Mouse (Mus musculus) erythroblast, adult 5-6 weeks (primary cell): Measurements from ENCODE around the gene Ak2. TPM values are rescaled to one million over a fixed set of nuclear protein-coding genes. Genes with fewer than 3 reads are reported as not detected.

Source experiments
- total RNA-seq, 2 experiments: library from RNA; stranded (forward) in 1 of 2; stranded (reverse) in 1 of 2; fragments of 150-400 nt in 1 of 2; fragments of 200-764, 138-1000 nt in 1 of 2; gene quantifications; 2 replicates each; pipeline versions ENCODE4 v1.2.3 to v1.2.4; 2015 to 2017; ENCODE audit warnings: low replicate concordance in 2 of 2

The Ak2 gene
- total RNA-seq, 2 experiments from 2014 or later = 15.4 to 28.7 TPM

Other genes with a start within 250 kb of the Ak2 start
- gene A3galt2, start 236.6 kb upstream of the Ak2 start, total RNA-seq (2015; ENCODE audit: low replicate concordance) = not detected in 2 replicates
- gene A3galt2, start 236.6 kb upstream of the Ak2 start, total RNA-seq (2017; ENCODE audit: low replicate concordance) = not detected in 2 replicates
- gene Zfp362, start 185.9 kb upstream of the Ak2 start, total RNA-seq (2015; ENCODE audit: low replicate concordance) = 2.1 and 4.6 TPM in 2 replicates
- gene Zfp362, start 185.9 kb upstream of the Ak2 start, total RNA-seq (2017; ENCODE audit: low replicate concordance) = 0.09 and 0.98 TPM in 2 replicates
- not detected in 2 replicates for gene Trim62, start 108.4 kb upstream of the Ak2 start, total RNA-seq (2015; ENCODE audit: low replicate concordance)
- not detected in 2 replicates for gene Trim62, start 108.4 kb upstream of the Ak2 start, total RNA-seq (2017; ENCODE audit: low replicate concordance)
- not detected in 2 replicates for gene Azin2, start 29.5 kb upstream of the Ak2 start, total RNA-seq (2015; ENCODE audit: low replicate concordance)
- 0.85 TPM in 1 of 2 replicates, not detected in the other for gene Azin2, start 29.5 kb upstream of the Ak2 start, total RNA-seq (2017; ENCODE audit: low replicate concordance)
- 9.6 and 12.5 TPM in 2 replicates for gene Rnf19b, start 66.3 kb downstream of the Ak2 start, total RNA-seq (2015; ENCODE audit: low replicate concordance)
- gene Rnf19b, start 66.3 kb downstream of the Ak2 start, total RNA-seq (2017; ENCODE audit: low replicate concordance) = 19.2 and 30.5 TPM in 2 replicates
- not detected in 2 replicates for gene Tmem54, start 113.6 kb downstream of the Ak2 start, total RNA-seq (2015; ENCODE audit: low replicate concordance)
- not detected in 2 replicates for gene Tmem54, start 113.6 kb downstream of the Ak2 start, total RNA-seq (2017; ENCODE audit: low replicate concordance)
- not detected in 2 replicates for gene Hpca, start 130.1 kb downstream of the Ak2 start, total RNA-seq (2015; ENCODE audit: low replicate concordance)
- gene Hpca, start 130.1 kb downstream of the Ak2 start, total RNA-seq (2017; ENCODE audit: low replicate concordance) = not detected in 2 replicates
- gene Fndc5, start 145.0 kb downstream of the Ak2 start, total RNA-seq (2015; ENCODE audit: low replicate concordance) = not detected in 2 replicates
- not detected in 2 replicates for gene Fndc5, start 145.0 kb downstream of the Ak2 start, total RNA-seq (2017; ENCODE audit: low replicate concordance)
- gene S100pbp, start 197.8 kb downstream of the Ak2 start, total RNA-seq (2015; ENCODE audit: low replicate concordance) = 12.7 and 13.6 TPM in 2 replicates
- 7.5 and 8.7 TPM in 2 replicates for gene S100pbp, start 197.8 kb downstream of the Ak2 start, total RNA-seq (2017; ENCODE audit: low replicate concordance)
- 4.2 and 11.3 TPM in 2 replicates for gene Yars, start 197.8 kb downstream of the Ak2 start, total RNA-seq (2015; ENCODE audit: low replicate concordance)
- 10.7 and 34.0 TPM in 2 replicates for gene Yars, start 197.8 kb downstream of the Ak2 start, total RNA-seq (2017; ENCODE audit: low replicate concordance)